Mouse (Mus musculus) bone marrow, adult 2 months (tissue): ENCODE measurements around the gene Dpp10.

Experiments used
- CTCF ChIP-seq: fragments of 200-500 bp; IDR thresholded peaks from 2 replicates; pipeline ENCODE4 v1.5.1; 2011; ENCODE audit warnings: low read length, control low read depth; ENCODE audit not compliant: control insufficient read depth, insufficient read depth
- POLR2A ChIP-seq: fragments of 200-500 bp; IDR thresholded peaks from 2 replicates; pipeline ENCODE4 v1.6.1; 2011; ENCODE audit warnings: low read depth, mild to moderate bottlenecking, control low read depth, low read length, borderline replicate concordance; ENCODE audit not compliant: control insufficient read depth

DNA sequence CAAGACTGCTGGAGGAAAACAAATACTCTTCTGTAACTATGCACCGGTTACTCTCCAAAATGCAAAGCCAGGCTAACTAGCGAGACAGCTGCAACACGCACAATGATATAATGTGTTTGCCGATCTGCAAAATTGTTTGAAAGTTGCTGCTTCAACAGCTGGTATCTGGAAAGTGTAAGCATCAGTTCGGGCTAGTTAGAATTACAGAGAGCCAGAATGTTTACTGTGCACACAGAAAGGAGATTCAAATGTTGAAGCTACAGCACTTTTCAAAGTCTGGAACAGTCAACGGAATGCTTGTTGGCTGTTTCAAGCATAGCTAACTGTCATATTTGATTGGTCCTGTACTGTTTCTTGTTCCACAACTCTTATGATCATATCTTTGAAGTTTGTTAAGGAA is 42.6 kb downstream of the Dpp10 start:
- TF ChIP-seq CTCF (no peak), POLR2A (no peak)
